Mouse (Mus musculus): ENCODE data around the gene Slc17a1.

Gene Slc17a1

GRCm38 (mm10) chr13:23867405-23867804, at the start of gene Slc17a1:
TSS of gene Slc17a1 (plus strand) at chr13:23867750.
- DNase-seq: no peak

DNA sequence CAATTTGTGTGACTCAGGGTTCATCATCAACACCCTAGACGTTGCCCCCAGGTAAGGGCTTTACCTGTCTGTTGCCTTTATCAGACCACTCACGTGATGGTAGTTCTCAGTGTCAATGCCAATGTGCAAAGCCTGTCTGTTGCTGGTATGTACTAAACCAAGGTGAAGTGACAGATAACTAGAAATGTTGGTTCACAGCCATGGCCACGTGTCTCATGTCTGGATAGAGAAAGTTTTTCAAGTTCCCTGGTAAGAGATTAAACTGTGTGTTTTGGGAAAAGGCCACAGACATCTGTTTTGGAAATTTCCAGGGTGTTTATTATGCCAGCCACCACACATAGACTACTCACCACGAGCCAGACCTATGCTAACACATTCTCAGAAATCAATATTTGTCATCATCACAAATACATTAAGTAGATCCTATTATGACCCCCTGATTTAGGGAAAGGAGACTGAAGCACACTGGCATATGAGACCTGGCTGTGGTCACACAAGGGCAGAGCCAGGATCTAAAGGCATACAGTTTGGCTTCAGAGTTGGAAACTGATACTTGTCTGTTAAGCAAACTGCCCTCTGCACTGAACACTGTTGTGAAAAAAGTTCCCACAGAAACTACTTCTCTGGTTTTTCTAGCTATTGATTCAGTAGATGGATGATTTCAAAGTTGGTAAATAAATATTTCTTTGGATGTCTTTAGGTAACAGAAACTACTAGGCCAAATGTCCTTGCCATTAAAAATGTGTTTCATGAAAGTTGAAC, 47.2 kb upstream of the Slc17a1 start:
- DNase-seq: no peak

DNA sequence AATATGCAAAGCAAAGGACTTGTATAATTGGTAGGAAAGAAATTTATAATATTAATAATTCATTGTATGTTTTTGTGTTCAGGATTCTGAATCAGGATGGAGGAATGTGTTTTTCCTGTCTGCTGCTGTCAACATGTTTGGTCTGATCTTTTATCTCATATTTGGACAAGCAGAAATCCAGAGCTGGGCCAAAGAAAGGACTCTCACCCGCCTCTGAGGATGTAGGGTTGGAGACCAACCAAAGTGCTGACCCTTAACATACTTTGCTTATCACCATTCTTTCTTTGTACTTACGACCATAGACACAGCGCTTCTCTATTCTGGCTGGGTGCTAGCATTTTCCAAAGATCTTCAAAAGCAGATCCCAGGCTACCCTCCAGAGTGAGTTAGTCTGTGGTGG, 45.3 kb upstream of the Slc17a1 start:
- DNase-seq: no peak

GRCm38 (mm10) chr13:23826606-23827005, 40.9 kb upstream of the Slc17a1 start:
- DNase-seq: no peak

GRCm38 (mm10) chr13:23833053-23833452, 34.5 kb upstream of the Slc17a1 start:
- peak in 1 of 2 experiments; percentile 18 for DNase-seq

DNA sequence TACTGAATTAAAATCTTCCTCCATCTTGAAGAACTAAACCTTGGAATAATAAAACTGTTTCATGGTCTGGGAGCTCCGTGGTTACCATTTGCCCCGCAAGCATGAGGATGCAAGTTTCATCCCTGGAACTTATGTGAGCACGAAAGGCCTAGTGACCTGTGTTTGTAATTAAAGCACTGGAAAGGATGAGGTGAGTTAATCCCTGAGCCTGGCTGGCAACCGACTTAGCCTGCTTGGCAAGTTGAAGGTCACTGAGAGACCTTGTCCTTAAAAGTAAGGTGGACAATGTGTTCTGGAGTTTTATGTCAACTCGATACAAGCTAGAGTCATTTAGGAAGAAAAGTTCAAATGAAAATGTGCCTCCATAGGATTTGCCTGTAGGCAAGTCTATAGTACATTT, 32.7 kb upstream of the Slc17a1 start:
- no peak for DNase-seq

GRCm38 (mm10) chr13:23836630-23837029, 30.9 kb upstream of the Slc17a1 start:
- no peak for DNase-seq

- no peak for DNase-seq
Observed at GRCm38 (mm10) chr13:23839308-23839707, 28.2 kb upstream of the Slc17a1 start, which contains the start of gene Slc17a3. TSS of gene Slc17a3 (plus strand) at chr13:23839434.

DNA sequence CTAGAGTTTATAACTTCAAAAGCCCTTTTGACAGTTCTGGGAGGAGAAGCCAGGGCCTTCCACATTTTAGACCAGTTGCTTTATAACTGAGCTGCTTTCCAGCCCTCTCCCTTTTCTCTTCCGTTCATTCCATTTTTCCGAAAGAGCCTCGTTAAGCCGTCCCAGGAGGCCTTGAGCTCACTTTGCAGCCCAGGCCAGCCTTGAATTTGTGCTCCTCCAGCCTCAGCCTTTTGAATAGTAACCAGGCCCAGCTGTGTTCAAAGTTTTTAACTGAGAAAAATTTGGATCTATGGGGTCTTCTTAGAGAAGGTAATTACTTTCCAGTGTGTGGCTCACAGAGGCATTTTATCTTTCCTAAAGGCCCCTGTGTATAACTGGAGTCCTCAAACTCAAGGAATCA, 21.7 kb upstream of the Slc17a1 start:
- no peak for DNase-seq

- DNase-seq: no peak
Observed at GRCm38 (mm10) chr13:23849299-23849698, 18.3 kb upstream of the Slc17a1 start.

GRCm38 (mm10) chr13:23856401-23856800, 11.1 kb upstream of the Slc17a1 start:
- no peak for DNase-seq

GRCm38 (mm10) chr13:23861815-23862214, 5.7 kb upstream of the Slc17a1 start:
- no peak for DNase-seq

DNA sequence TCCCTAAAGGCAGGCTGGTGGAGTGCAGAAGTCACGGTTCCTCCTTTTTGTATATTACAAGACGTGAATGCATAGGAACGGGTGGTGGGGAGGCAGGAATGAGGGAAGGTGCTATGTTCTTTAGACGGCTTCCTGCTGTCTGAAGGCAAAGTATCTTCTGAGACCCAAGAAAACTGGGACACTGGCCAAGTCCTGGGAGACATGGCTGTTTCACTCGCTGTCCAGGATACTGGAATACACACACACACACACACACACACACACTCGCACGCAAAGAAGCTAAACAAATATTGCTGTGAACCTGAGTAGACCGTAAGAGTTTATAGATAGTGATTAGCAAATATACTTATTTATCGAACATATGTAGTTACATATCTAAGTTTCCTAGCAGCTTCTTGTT, 2.8 kb upstream of the Slc17a1 start:
- DNase-seq: peak in 1 of 2 experiments; percentile 18

- DNase-seq: no peak
Observed at GRCm38 (mm10) chr13:23866086-23866710, 1.4 kb upstream of the Slc17a1 start.

- DNase-seq: no peak
Observed at GRCm38 (mm10) chr13:23867000-23867399, 550 bp upstream of the Slc17a1 start.

- DNase-seq: no peak
Observed at GRCm38 (mm10) chr13:23868790-23869533, 1.4 kb downstream of the Slc17a1 start.

GRCm38 (mm10) chr13:23869996-23870395, 2.4 kb downstream of the Slc17a1 start:
- no peak for DNase-seq

- DNase-seq: no peak
Observed at GRCm38 (mm10) chr13:23873141-23873540, 5.6 kb downstream of the Slc17a1 start.

GRCm38 (mm10) chr13:23879106-23879505, 11.6 kb downstream of the Slc17a1 start:
- DNase-seq: no peak

- no peak for DNase-seq
Observed at GRCm38 (mm10) chr13:23879636-23880035, 12.1 kb downstream of the Slc17a1 start.

DNA sequence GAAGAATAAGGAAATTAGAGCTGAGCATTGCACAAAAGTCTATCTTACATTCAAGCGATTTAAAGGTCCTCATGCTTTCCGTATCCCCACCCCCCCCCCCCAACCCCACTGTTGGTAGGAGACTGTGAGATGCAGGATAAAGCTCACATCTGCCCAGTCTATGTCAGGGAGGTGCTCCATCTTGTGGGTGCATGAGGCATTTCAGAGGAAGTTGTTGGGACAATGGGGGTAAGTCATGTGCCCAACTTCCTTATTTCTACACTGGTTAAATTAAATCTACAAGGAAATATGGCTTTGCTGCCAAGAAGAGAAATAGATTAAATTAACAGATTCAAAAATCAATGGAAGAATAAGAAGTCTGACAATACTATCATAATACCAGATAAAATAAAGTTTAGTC, 18.0 kb downstream of the Slc17a1 start:
- no peak for DNase-seq

- DNase-seq: no peak
Observed at GRCm38 (mm10) chr13:23887026-23887725, 19.6 kb downstream of the Slc17a1 start.

GRCm38 (mm10) chr13:23889011-23889605, 21.6 kb downstream of the Slc17a1 start:
- no peak for DNase-seq
